Mouse (Mus musculus) CD4-positive, CD25-positive, alpha-beta regulatory T cell, adult 4 months (primary cell): ENCODE results near the gene Vmn1r194. TPM values are rescaled to one million over a fixed set of nuclear protein-coding genes. Genes with fewer than 3 reads are reported as not detected.
"Not testable (repeated sequence)": the region's sequence is repeated elsewhere in the genome, so short reads cannot be mapped to it uniquely, and the experiment has no call there.

Experiments
- ATAC-seq: one replicate; pipeline ENCODE4 v1.8.0; 2017
- polyA plus RNA-seq, 2 experiments: library from polyadenylated mRNA; unstranded; fragments of 100-300 nt; shearing (Covaris generic); gene quantifications; one replicate each; pipeline ENCODE4 v1.2.1; 2017

Vmn1r194 gene
- polyA plus RNA-seq = not detected

GRCm38 (mm10) chr13:22243915-22244314 lies at the start of gene Vmn1r194:
Vmn1r194 (plus strand) TSS chr13:22244215.
- no peak for ATAC-seq

GRCm38 (mm10) chr13:22223060-22223459 lies 21.0 kb upstream of the Vmn1r194 start, which contains the start of gene Vmn1r193:
Vmn1r193 (minus strand) TSS chr13:22223160.
- ATAC-seq = not testable (repeated sequence)

DNA sequence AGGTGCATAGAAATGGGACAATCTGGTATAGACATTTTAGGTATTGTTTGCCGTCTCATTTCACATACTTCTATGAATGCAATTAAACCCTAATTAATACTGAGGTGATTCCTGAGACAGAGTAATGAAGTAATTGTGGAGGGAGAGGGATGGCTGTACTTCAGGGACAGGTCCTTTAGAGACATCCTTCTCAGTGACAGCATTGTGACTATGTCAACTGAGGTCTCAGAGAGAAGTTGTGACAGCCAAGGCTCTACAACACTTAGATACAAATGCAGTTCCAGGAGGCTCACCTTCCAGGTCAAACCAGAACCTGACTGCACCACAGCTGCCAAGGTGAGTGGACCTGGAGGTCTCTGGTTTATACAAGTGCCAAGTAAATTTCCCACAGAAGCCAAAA lies 26.2 kb downstream of the Vmn1r194 start, which contains the start of gene Vmn1r195:
Gene Vmn1r195, plus strand, starts transcription at position 301 of the 400 bp plus-strand sequence.
- not testable (repeated sequence) for ATAC-seq

- ATAC-seq = no peak
These were observed 27.7 kb downstream of the Vmn1r194 start for GRCm38 (mm10) chr13:22271721-22272120.

DNA sequence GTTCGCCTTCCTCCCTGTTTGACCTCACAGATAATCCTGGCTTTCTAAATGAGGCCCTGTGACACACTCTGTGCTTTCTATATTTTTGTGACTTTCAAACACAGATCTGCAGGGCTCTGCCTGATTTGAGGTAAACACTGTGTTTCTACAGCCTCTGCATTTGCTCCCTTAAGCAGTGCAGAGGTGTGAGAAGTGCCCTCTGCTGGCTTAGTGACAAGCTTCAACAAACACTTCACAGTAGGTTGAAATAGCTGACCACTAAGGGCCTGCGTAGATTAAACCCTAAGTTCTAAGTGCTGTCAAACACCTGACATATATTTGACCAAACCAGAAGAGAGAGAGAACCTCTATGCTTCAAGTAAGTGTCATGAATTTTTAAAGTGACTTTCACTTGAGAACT lies 40.6 kb downstream of the Vmn1r194 start:
- no peak for ATAC-seq

DNA sequence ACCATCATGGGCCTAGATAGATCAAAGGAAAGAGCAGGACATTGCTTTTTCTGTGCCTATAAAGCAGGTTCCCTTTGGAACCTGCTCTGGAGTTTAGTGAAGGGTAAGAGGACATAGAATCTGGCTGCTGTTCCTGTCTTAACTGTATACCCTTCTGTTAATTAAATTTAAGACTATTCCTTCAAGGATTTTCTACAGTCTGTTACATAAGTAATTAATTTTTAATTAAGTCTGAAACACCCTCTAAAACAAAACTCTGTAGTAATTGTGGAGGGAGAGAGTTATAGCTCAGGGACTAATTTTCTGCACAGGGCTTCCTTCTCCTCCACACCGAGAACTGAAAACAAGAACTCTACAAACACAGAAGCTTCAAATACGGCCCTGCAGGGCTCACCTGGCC lies 45.6 kb downstream of the Vmn1r194 start, which contains the start of gene Vmn1r196:
Gene Vmn1r196, plus strand, starts transcription at position 301 of the 400 bp plus-strand sequence.
- no peak for ATAC-seq

Other genes with a start within 250 kb of the Vmn1r194 start
- under 1 TPM in 1 of 2 experiments, not detected in 1; 0.74 TPM for gene Prss16, start 234.5 kb upstream of the Vmn1r194 start, polyA plus RNA-seq
- gene Hist1h2ah, start 208.6 kb upstream of the Vmn1r194 start, polyA plus RNA-seq = not detected
- gene Hist1h2bk, start 208.3 kb upstream of the Vmn1r194 start, polyA plus RNA-seq = 1 to 10 TPM in 1 of 2 experiments, not detected in 1; 4.8 TPM
- gene Hist1h4i, start 202.9 kb upstream of the Vmn1r194 start, polyA plus RNA-seq = 1 to 10 TPM; 5.4 to 6.7 TPM
- not detected for gene Hist1h2ag, start 201.3 kb upstream of the Vmn1r194 start, polyA plus RNA-seq
- 1 to 10 TPM; 3.8 to 9.5 TPM for gene Hist1h2bj, start 201.0 kb upstream of the Vmn1r194 start, polyA plus RNA-seq
- gene Vmn1r188, start 159.8 kb upstream of the Vmn1r194 start, polyA plus RNA-seq = not detected
- not detected for gene Vmn1r189, start 138.4 kb upstream of the Vmn1r194 start, polyA plus RNA-seq
- gene Vmn1r191, start 60.2 kb upstream of the Vmn1r194 start, polyA plus RNA-seq = not detected
- gene Vmn1r192, start 53.1 kb upstream of the Vmn1r194 start, polyA plus RNA-seq = not detected
- gene Vmn1r193, start 21.1 kb upstream of the Vmn1r194 start, polyA plus RNA-seq = not detected
- gene Vmn1r195, start 26.3 kb downstream of the Vmn1r194 start, polyA plus RNA-seq = not detected
- not detected for gene Vmn1r196, start 45.7 kb downstream of the Vmn1r194 start, polyA plus RNA-seq
- gene Vmn1r197, start 80.4 kb downstream of the Vmn1r194 start, polyA plus RNA-seq = not detected
- not detected for gene Vmn1r198, start 106.1 kb downstream of the Vmn1r194 start, polyA plus RNA-seq
- gene Vmn1r199, start 135.6 kb downstream of the Vmn1r194 start, polyA plus RNA-seq = not detected
- not detected for gene Vmn1r200, start 146.2 kb downstream of the Vmn1r194 start, polyA plus RNA-seq
- not detected for gene Vmn1r201, start 227.7 kb downstream of the Vmn1r194 start, polyA plus RNA-seq